Mouse (Mus musculus) intestine, embryonic 14.5 days (tissue): ENCODE measurements around the gene Gucy1b2. TPM values are rescaled to one million over a fixed set of nuclear protein-coding genes. Genes with fewer than 3 reads are reported as not detected.

ENCODE experiments used
- ATAC-seq: fragments of 200-750 bp; cut with Nextera tagmentation; replicated peaks from 2 replicates; pipeline ENCODE4 v1.8.0; 2017; ENCODE audit warnings: low read depth, moderate number of reproducible peaks, moderate TSS enrichment, moderate library complexity; ENCODE audit not compliant: low FRiP score, low TSS enrichment
- DNase-seq: peaks from one replicate; pipeline ENCODE4 v3.0.0-alpha.2; 2018; ENCODE audit warnings: low spot score
- H3K27ac ChIP-seq: fragments of 300-500 bp; sonication (generic); 2 replicates; pipeline ENCODE4 v1.5.1; 2014; ENCODE audit warnings: low read depth, mild to moderate bottlenecking, control low read depth
- H3K27me3 ChIP-seq: fragments of 300-500 bp; sonication (generic); replicated peaks from 2 replicates; pipeline ENCODE4 v1.6.1; 2014; ENCODE audit warnings: low read length, control low read depth; ENCODE audit not compliant: control insufficient read depth, insufficient read depth
- H3K36me3 ChIP-seq: fragments of 300-500 bp; sonication (generic); 2 replicates; pipeline ENCODE4 v1.6.1; 2014; ENCODE audit warnings: low read length, control low read depth; ENCODE audit not compliant: control insufficient read depth, insufficient read depth
- H3K4me1 ChIP-seq: fragments of 300-500 bp; sonication (generic); replicated peaks from 2 replicates; pipeline ENCODE4 v1.6.1; 2014; ENCODE audit warnings: low read length, control low read depth, mixed read lengths; ENCODE audit not compliant: control insufficient read depth, insufficient read depth
- H3K4me2 ChIP-seq: fragments of 300-500 bp; sonication (generic); 2 replicates; pipeline ENCODE4 v1.6.1; 2014; ENCODE audit warnings: low read length
- H3K4me3 ChIP-seq: fragments of 300-500 bp; sonication (generic); 2 replicates; pipeline ENCODE4 v1.5.1; 2014; ENCODE audit warnings: low read depth, low read length, control low read depth, mixed read lengths
- H3K9ac ChIP-seq: fragments of 300-500 bp; sonication (generic); 2 replicates; pipeline ENCODE4 v1.6.1; 2014; ENCODE audit warnings: mild to moderate bottlenecking, low read length
- H3K9me3 ChIP-seq: fragments of 300-500 bp; sonication (generic); 2 replicates; pipeline ENCODE4 v1.6.1; 2016; ENCODE audit warnings: low read length, control low read depth; ENCODE audit not compliant: control insufficient read depth
- WGBS: fragments of 180-500 bp; shearing (Covaris S2); extraction: QIAGEN DNeasy Blood & Tissue Kit; methylation state at CpG from one replicate; pipeline ENCODE4 v1.1.7; 2014; 5-methylcytosine and 5-hydroxymethylcytosine counted together
- polyA plus RNA-seq: library from polyadenylated mRNA; unstranded; fragments of >200 nt; fragmentation: Nextera tagmentation; extraction: Ambion mirVana; gene quantifications from 2 replicates; pipeline ENCODE4 v1.2.1, GENCODE M21; 2014

The Gucy1b2 gene
- polyA plus RNA-seq, result not detected in 2 replicates

- H3K4me1 ChIP-seq, result no peaks in the 10 kb centered on the region
- no peak within 1 kb of the TSS for H3K9ac ChIP-seq
- no peak for DNase-seq
- no peaks in the 10 kb centered on the region for H3K27me3 ChIP-seq
- no peak within 1 kb of the TSS for H3K27ac ChIP-seq
- H3K9me3 ChIP-seq, result no peaks in the 10 kb centered on the region
- no peaks in the 10 kb centered on the region for H3K36me3 ChIP-seq
- no peak for ATAC-seq
- 54% methylated on average over 9 of the region's 9 CpGs for WGBS
- no peak within 1 kb of the TSS for H3K4me3 ChIP-seq
- H3K4me2 ChIP-seq, result peak within 1 kb of the TSS; percentile 34
These were observed at the start of gene Gucy1b2 for GRCm38 (mm10) chr14:62456239-62456747. Gucy1b2 (minus strand) TSS chr14:62456289.

DNA sequence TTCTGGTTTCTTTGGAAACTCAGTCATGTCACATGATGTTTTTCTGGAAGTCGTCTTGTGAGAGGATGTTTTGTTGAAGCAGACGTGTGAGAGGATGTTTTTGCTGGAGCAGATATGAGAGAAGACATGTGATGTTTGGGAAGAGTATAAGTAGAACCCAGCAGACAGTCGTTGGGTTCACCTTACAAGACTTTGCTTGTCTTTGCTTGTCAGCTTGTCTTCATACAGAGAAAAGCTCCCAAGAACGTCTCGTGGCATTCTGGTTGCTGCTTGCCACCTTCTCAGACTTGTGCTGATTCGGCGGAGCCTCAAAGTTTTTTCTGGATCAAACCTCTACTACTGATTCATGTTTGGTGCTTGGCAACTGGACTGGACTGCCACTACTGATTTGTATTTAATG is 41.3 kb upstream of the Gucy1b2 start:
- WGBS, result 64% methylated on average over 7 of the region's 7 CpGs
- Histone ChIP-seq H3K4me2 (no peak overlapping the region), H3K36me3 (no peaks in the 10 kb centered on the region), H3K27ac (no peak overlapping the region), H3K9ac (no peak overlapping the region), H3K4me1 (no peaks in the 10 kb centered on the region), H3K27me3 (no peaks in the 10 kb centered on the region), H3K4me3 (no peak overlapping the region), H3K9me3 (no peaks in the 10 kb centered on the region)
- DNase-seq (no peak), ATAC-seq (no peak)

DNA sequence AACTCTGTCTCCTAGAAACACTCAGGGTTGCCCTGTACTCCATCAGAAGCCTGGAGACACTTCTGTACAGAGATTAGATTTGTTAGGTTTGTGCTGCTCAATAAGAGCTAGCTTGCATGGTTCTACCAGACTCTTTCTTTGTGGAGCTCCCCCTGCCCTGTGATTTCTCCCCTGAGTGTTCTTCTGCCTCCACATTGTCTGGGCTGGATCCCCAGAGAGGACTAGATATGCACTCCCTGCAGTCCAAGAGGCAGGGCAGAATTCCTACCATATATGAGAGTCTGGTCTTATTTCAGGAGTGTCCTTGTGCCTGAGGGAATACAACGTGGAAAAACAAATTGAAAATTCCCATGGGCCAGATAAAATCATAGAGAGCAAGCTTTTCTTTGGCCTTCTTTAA is 40.4 kb upstream of the Gucy1b2 start:
- H3K4me2 ChIP-seq, result no peak overlapping the region
- no peak overlapping the region for H3K4me3 ChIP-seq
- H3K27me3 ChIP-seq, result no peaks in the 10 kb centered on the region
- no peak for DNase-seq
- ATAC-seq, result no peak
- H3K9ac ChIP-seq, result no peak overlapping the region
- H3K36me3 ChIP-seq, result no peaks in the 10 kb centered on the region
- no peaks in the 10 kb centered on the region for H3K4me1 ChIP-seq
- no peak overlapping the region for H3K27ac ChIP-seq
- WGBS, result 65% methylated on average over 1 of the region's 1 CpGs
- no peaks in the 10 kb centered on the region for H3K9me3 ChIP-seq

GRCm38 (mm10) chr14:62493456-62493855 is 37.4 kb upstream of the Gucy1b2 start:
- ATAC-seq (no peak), DNase-seq (no peak)
- H3K27me3 ChIP-seq, result no peaks in the 10 kb centered on the region

DNA sequence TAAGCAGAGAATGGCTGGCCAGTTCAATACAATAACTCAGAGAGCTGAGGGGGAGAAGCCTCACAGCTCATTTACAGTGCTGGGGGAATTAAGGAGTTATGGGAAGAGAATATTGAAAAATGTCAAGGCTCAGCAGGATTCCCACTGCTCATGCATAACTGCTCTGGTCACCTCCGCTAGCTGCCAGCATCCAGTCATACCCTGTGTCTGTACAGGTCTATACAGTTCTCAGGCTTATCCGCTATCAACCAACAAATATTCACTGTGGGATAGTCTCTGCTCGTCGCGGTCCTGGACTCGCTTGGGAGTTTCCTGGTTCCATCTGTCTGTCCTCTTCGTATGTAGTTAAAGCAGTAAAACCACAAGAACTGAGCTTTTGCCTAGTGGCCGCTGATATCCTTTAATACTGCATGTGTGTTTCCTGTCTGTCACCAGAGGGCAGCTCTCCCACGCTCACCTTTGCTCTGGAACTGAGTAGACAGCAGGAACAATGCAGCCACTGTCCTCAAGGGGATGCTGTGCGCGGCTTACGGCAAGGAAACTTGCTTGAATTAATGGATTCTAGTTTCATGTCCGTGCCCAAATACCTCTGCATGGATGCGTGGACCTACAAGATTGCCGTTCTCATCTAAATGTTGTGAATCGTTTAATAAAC is 36.2 kb upstream of the Gucy1b2 start:
- Histone ChIP-seq H3K4me2 (no peak overlapping the region), H3K27me3 (no peaks in the 10 kb centered on the region), H3K27ac (no peak overlapping the region), H3K9ac (no peak overlapping the region), H3K4me1 (no peaks in the 10 kb centered on the region), H3K4me3 (no peak overlapping the region), H3K36me3 (no peaks in the 10 kb centered on the region), H3K9me3 (no peaks in the 10 kb centered on the region)
- 0 out of 2 replicates have a peak, but pooled peaks have one; percentile 43 for ATAC-seq
- 36% methylated on average over 16 of the region's 16 CpGs for WGBS
- DNase-seq, result peak; percentile 86

More at GRCm38 (mm10) chr14:62493456-62493855, 37.4 kb upstream of the Gucy1b2 start:
- Histone ChIP-seq H3K4me1 (no peaks in the 10 kb centered on the region), H3K36me3 (no peaks in the 10 kb centered on the region), H3K4me2 (no peak overlapping the region), H3K27ac (no peak overlapping the region), H3K9me3 (no peaks in the 10 kb centered on the region), H3K4me3 (no peak overlapping the region), H3K9ac (no peak overlapping the region)
- WGBS, result 72% methylated on average over 5 of the region's 5 CpGs

DNA sequence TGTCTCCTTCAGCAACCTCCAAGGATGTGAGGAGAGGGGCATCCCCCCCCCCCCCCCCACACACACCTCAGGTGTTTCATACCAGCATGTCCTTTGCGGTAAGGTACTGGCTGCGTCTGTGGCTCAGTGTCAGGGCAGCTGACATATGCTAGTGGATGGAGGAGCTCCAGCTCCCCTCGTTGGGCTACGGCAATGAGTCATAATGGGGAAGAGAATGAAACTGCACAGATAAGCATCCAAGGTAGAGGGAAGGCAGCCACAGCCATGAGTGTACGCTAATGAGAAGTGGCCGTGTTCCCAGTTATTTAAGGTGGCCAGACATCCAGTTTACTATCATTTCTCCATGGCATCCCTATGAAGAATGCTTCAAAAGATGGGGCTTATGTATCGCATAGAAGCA is 32.2 kb upstream of the Gucy1b2 start:
- no peak overlapping the region for H3K27ac ChIP-seq
- no peaks in the 10 kb centered on the region for H3K9me3 ChIP-seq
- WGBS, result 89% methylated on average over 7 of the region's 7 CpGs
- no peak for ATAC-seq
- no peak overlapping the region for H3K4me2 ChIP-seq
- no peak for DNase-seq
- H3K9ac ChIP-seq, result no peak overlapping the region
- no peaks in the 10 kb centered on the region for H3K27me3 ChIP-seq
- no peak overlapping the region for H3K4me3 ChIP-seq
- no peaks in the 10 kb centered on the region for H3K36me3 ChIP-seq
- H3K4me1 ChIP-seq, result no peaks in the 10 kb centered on the region

GRCm38 (mm10) chr14:62481381-62481780 is 25.3 kb upstream of the Gucy1b2 start:
- H3K36me3 ChIP-seq, result no peaks in the 10 kb centered on the region
- WGBS, result 39% methylated on average over 8 of the region's 8 CpGs
- H3K9me3 ChIP-seq, result no peaks in the 10 kb centered on the region
- no peak overlapping the region for H3K4me2 ChIP-seq
- H3K9ac ChIP-seq, result no peak overlapping the region
- H3K4me1 ChIP-seq, result no peaks in the 10 kb centered on the region
- H3K4me3 ChIP-seq, result no peak overlapping the region
- no peaks in the 10 kb centered on the region for H3K27me3 ChIP-seq
- ATAC-seq (no peak), DNase-seq (no peak)
- no peak overlapping the region for H3K27ac ChIP-seq

GRCm38 (mm10) chr14:62479395-62479794 is 23.3 kb upstream of the Gucy1b2 start:
- ATAC-seq, result no peak
- no peak for DNase-seq
- no peak overlapping the region for H3K4me3 ChIP-seq
- no peaks in the 10 kb centered on the region for H3K27me3 ChIP-seq
- no peak overlapping the region for H3K9ac ChIP-seq
- 36% methylated on average over 6 of the region's 6 CpGs for WGBS
- no peaks in the 10 kb centered on the region for H3K9me3 ChIP-seq
- H3K36me3 ChIP-seq, result no peaks in the 10 kb centered on the region
- no peak overlapping the region for H3K4me2 ChIP-seq
- H3K4me1 ChIP-seq, result no peaks in the 10 kb centered on the region
- H3K27ac ChIP-seq, result no peak overlapping the region

DNA sequence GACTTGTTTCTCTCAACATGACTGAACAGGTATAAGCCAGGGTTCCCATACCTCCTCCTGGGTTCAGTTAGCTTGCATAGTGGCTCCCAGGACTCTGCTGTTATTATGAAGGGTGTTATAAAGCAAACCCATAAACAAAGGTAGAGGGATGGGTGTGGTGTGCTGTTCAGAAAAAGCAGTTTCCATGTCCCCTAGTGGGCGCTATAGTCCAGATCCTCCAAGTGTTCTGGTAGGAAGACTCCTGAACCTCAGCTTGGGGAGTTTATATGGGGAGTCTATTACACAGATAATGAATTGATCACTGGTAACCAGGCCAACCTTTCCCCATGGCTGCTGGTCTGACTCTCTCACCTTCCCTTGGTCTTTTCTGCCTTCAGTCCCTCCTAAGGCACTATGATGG is 18.4 kb upstream of the Gucy1b2 start:
- 41% methylated on average over 1 of the region's 1 CpGs for WGBS

More for the DNA sequence above, 18.4 kb upstream of the Gucy1b2 start:
- ATAC-seq (no peak), DNase-seq (no peak)
- H3K9me3 ChIP-seq, result no peaks in the 10 kb centered on the region
- H3K4me3 ChIP-seq, result no peak overlapping the region
- no peaks in the 10 kb centered on the region for H3K36me3 ChIP-seq
- no peak overlapping the region for H3K4me2 ChIP-seq
- H3K9ac ChIP-seq, result no peak overlapping the region
- H3K27me3 ChIP-seq, result no peaks in the 10 kb centered on the region
- no peak overlapping the region for H3K27ac ChIP-seq
- no peaks in the 10 kb centered on the region for H3K4me1 ChIP-seq
